Mouse (Mus musculus): ENCODE data around the gene Baiap2l2.
A peak's percentile ranks its signal among the peaks of the same experiment; 100 is the strongest.

Baiap2l2 gene

DNA sequence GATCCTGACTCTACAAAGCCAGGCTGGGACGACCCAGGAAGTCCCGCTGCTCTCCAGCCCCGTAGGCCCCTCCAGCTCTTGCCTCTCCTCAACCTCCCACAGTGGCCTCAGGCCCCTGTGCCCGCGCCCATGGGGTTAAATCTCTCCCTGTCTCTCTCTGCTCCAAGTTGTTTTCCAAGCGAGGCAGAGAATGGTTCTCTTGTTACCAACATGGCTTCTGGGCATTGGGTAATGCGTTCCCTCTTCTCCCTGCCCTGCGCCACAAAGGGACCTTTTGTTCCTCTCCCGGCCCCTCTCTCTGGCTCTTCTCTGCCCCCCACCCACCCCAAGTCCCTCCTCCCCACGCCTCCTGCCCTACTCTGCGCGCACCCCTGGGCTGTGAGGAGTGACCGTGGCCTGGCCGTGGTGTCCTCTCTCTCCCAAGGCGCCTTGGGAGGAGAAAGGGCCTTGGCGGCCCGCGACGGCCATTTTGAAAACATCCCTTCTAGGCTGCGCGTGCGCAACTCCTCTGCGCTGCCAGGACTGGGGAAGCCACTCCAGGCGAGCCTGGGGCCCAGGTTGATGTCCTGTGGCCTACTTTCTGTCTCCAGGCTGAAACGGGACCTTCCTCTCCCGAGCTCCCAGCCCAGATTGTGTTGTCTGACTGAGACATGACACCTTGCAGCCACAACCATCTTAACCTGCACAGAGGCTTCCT, 72.4 kb downstream of the Baiap2l2 start:
- DNase-seq (ENCODE audit: low spot score in 2 of 2), result no peak

DNA sequence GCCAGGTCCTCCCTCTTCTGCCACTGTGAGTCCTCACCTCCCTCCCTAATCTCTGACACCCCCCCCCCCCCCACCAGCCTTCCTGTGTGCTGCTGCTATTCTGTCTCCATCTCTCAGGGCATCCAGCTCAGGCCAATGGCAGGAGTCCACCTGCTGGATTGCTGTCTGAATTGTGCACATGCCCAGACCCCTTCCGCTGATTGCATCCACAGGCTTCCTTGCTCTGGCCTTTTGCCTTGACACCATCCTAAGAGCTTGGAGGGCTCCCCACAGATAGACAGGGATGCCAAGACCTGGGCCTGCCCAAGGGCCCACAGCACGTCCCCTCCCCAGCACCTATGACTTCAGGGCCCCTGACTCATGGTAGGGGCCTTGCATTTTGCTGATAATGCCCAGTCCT, 75.0 kb downstream of the Baiap2l2 start:
- DNase-seq (ENCODE audit: low spot score in 2 of 2), result no peak

DNA sequence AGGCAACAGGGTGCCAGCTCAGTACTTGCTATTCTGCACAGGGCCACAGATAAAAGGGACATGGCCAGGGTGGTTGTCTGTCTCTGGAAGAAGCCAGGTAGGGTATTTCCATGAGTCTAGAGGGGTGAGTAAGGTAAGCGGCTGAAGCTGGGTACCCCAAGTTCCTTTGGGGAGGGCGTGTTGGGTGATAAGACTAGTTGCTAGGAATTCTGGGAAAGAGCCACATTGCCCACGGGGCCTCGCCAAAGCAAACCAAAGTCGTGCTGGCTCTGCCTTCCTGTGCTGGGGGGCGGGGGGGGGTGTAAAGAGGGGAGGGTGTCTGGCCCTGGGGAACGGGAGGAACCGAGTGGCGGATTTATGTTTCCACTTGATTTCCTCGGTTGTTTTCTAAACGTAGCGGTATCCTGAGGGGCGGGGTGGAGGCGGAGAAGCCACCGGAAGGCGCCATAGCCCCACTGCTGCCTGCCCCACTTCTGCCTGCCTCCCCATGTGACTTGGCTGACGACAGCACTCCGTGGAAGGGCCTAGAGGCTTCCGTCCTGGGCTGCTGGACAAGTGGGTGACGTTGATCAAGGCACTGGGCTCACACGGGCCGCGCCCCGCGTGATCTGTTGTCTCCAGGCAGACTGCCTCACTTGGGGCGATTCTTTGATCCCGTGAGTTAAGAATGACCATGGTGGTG, 76.4 kb downstream of the Baiap2l2 start:
- DNase-seq (ENCODE audit: low spot score in 2 of 2), result peak; percentile 82 to 87

- no peak for DNase-seq (ENCODE audit: low spot score in 2 of 2)
These were observed 77.1 kb downstream of the Baiap2l2 start for GRCm38 (mm10) chr15:79208211-79208610.
